Mouse (Mus musculus) bone marrow, adult 2 months (tissue): ENCODE measurements around the gene Nppa.

ENCODE experiments used
- CTCF ChIP-seq: fragments of 200-500 bp; IDR thresholded peaks from 2 replicates; pipeline ENCODE4 v1.5.1; 2011; ENCODE audit warnings: low read length, control low read depth; ENCODE audit not compliant: control insufficient read depth, insufficient read depth
- POLR2A ChIP-seq: fragments of 200-500 bp; IDR thresholded peaks from 2 replicates; pipeline ENCODE4 v1.6.1; 2011; ENCODE audit warnings: low read depth, mild to moderate bottlenecking, control low read depth, low read length, borderline replicate concordance; ENCODE audit not compliant: control insufficient read depth

GRCm38 (mm10) chr4:148012216-148012615, 11.7 kb downstream of the Nppa start:
- TF ChIP-seq POLR2A (no peak), CTCF (no peak)
